Mouse (Mus musculus): ENCODE measurements at regions not wholly inside any gene's neighbourhood (a gene's known extent, or its start where the extent isn't known, plus 50 kb on each side); places are given as distances from the start of the nearest gene placed in this dataset.

DNA sequence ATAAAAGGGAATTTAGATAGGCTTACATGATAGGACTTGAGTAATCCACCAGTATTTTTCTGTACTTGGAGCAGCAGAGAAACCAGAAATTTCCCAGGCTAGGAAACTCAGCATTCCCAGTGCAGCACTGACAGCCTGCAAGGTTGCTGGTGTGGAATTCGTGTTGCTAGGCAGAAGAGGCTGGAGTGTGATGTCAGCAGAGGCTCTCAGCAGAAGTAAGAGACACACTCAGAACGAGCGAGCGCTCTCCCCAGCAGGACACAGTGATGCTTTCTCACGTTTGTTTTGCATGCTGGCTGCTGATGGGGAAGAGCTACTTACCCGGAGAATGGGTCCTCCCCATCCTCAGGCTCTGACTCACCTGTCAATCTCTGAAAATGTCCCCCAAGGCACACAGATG is 104.7 kb downstream of the Dusp6 start:
- no peak for DNase-seq (ENCODE audit: low spot score)

DNA sequence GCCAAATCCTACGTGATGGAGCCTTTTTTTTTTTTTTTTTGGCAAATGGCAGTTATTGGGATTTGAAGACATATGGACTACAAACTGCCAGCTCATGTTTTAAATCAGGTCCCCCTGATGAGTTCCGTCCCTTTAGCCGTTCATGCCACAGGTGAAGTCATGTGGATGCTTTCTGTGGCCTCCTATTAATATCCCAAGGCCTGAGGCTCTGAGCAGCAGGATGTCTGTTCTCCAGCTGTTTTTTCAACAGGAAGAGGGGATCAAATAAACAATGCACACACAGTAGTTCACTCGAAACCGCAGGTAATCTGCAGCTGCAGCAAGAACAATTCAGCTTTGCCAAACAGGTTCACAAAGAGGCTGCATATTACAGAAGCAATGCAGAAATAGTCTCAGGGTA is 112.1 kb downstream of the Dusp6 start:
- no peak for DNase-seq (ENCODE audit: low spot score)

DNA sequence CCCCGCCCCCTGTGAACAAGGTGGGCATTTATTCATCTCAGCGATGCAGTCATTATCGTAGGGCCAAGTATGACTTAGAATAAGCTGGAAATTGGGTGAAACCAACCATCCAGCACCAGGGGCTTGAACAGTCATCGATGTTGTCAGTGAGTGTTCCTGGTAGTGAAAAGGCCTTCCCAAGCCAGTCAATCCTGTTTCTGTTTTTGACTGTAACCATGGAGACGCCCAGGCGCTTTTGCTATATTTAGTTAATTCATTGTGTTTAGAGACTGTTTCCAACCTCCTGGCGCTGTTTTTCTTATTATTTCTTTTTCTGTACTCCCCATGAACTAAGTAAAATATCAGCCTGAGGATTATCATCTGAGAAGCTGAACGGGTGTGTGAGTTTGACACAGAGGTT is 113.4 kb downstream of the Dusp6 start:
- no peak for DNase-seq (ENCODE audit: low spot score)

DNA sequence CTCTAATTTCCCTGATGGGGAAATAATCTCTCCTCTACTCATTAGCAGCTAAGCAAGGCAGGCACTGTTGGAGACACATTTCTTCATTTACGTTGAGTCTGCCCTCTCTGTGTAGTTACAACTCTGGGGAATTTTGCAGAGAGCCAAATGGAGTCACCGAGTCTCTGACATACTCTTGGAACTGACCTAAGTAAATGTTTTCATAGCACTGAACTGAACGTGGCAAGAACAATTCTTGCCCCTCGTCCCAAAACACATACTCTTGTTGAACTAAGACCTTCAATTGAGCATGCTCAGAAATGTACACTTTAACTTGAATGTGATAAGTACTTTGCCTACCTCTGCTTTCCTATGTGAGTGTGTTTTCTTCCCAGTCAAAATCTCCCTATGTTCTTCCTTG is 114.5 kb downstream of the Dusp6 start:
- DNase-seq (ENCODE audit: low spot score): no peak

DNA sequence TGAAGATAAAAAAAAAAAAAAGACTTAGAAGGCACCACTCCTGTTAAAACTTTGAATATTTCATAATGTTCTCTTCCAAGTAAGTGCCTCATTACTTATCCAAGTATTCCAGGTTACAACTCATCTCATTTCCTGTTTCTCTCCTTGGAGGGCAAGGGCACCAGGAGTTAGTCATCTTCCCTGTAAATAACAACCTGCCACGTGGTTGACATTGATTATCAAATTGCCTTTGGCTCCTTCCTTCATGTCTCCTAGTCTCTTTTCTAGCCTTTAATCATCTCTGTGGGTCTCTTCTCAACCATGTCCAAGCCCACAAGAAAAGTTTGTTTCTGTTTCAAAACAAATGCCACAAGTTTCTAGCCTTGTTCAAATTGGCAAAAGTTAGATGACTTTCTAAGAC is 116.1 kb downstream of the Dusp6 start:
- DNase-seq (ENCODE audit: low spot score): no peak

DNA sequence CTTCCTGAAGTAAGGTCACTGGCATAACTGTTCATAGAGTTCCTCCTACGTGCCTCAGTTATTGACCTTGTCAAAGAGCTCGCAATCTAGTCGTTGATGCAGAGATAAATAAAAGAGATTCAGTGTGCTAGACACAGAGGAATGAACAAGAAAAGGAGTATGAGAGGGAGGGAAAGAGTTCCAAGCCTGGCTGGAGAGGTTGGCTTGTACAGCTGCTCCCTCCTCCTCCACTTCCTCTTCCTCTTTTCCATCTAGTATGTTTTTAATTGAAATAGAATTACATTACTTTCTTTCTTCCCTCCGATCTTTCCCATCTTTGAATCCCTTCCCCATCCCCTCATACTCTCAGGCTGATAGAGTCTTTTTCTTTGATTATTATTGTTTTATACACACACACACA is 117.1 kb downstream of the Dusp6 start:
- DNase-seq (ENCODE audit: low spot score): no peak

DNA sequence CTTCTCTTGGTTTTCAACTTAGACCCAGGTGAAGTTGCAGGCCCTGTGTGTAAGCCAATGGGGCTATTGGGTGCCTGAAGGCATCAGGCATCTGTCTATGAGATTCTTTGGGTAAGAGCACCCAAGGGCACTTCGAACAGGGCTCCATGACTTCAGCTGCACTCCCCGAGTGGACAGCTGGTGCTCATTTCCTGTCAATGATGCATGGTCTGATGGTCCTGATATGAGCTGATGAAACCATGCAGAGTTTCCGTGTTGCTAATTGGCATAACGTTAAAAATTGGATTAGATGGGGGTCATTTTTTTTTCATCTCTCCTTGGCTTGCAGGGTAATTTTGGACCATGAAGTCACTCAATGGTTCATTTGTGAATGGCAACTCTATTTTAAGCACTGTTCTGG is 120.0 kb downstream of the Dusp6 start:
- no peak for DNase-seq (ENCODE audit: low spot score)

DNA sequence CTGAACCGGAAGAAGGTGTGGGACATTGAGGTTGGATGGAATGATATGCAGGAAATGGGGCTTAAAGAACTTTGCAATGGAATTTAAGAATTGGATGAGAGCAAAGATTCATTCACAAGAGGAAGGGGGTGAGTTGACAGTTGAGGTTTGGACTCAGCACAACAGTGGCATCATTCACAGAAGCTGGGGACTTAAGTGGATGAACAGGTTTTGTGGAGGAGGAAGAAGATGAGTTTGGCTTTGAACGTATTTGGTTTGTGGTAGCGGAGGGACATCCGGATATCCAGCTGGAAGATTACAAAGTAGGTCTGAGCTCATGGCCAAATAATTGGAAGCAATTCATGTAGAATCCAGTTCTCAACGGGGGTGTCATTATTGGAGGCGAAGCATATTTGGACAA is 121.3 kb downstream of the Dusp6 start:
- DNase-seq (ENCODE audit: low spot score): no peak

DNA sequence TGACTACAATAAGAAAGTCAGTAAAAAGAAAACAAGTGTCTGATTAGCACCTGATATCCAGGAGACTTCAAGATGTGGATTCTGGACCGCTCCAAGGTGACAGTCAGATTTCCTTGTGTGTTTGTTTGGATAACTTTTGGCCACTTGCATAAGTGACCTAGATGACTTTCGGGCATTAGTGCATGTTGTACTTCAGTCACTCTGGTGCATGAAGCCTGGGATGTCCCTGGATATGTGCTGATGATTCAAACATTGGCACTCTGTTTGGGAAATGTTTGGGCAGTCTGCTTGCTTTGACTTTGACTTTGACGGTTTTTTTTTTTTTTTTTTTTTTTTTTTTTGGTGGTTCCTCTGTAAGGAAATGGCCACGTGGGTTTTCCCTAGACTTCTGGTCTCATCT is 121.8 kb downstream of the Dusp6 start:
- no peak for DNase-seq (ENCODE audit: low spot score)

DNA sequence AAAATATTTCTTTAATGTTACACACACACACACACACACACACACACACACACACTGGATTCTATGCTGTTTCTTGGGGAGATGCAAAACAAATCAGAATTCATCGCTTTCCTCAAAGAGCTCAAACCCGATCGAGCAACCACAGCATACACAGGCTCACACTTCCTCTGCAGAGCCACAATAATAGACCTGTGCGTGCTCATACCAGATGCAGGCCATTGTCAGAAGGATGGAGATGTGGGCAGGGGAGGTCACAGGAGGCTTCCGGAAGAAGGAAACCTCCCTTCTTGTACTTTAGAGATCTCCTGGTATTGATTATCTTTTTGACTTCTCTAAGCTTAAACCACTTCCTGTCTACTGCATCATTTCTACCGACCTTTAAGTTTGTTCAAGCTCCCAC is 122.8 kb downstream of the Dusp6 start:
- DNase-seq (ENCODE audit: low spot score): no peak

DNA sequence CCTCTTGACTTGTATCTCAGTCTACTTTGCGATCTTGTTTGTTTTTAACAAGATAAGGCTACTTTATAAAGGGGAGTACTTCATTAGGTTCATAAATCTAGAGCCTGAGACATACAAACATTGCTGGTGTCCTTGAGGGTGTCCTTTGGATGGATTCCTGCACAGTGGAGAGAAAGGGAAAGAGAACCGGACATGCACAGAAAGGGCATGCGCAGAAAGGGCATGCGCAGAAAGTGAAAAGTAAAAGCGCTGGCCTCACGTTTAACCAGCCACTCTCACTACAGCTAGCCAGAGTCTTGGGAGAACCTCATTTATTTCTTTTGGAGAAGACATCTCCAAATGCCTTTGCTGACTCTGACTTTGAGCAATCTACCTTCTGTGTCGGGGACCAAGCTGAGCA is 125.5 kb downstream of the Dusp6 start:
- no peak for DNase-seq (ENCODE audit: low spot score)

DNA sequence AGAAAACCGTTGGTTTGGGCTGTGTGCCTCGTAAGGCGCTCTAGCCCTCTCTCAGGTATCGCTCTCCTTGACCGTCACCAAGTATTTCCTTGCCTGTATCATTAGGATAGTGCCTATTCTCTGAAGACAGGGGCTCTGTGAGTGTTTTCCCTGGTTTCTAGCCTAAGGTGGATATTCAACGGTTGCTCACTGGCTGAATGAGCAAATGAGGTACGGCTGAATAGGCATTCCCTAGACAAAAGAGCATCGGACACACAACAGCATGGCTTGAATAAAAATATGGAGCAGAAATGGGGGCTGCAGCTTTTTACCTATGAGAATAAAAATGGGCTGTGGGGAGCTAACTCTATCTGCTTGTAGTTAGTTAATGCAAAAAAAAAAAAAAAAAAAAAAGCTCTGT is 126.0 kb downstream of the Dusp6 start:
- DNase-seq (ENCODE audit: low spot score): no peak

DNA sequence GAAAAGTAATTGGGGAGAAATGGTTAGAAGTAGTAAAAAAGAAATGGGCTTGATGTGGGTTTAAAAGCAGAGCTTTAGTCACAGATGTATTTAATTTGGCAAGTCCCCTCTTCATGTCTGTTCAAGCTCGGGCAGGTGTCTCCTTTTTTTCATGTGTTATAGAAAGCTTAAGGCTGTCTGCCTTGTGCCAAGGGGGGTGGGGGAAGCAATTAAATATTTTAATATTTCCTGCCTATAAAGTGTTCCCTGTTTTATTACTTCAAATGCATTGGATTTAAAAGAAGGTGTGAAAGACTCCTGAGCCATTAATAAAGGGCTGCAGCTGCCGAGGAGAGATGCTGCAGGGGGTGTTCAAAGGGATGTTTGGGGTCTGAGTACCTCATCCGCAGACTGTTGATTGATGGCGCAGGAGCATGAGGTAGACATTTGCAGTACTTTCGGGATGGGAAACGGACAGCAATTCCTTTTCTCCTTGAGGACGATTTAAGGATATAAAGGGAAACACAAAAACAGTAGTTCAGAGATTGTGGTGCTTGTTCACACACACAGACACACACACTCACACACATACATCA is 127.7 kb downstream of the Dusp6 start:
- DNase-seq (ENCODE audit: low spot score): no peak

DNA sequence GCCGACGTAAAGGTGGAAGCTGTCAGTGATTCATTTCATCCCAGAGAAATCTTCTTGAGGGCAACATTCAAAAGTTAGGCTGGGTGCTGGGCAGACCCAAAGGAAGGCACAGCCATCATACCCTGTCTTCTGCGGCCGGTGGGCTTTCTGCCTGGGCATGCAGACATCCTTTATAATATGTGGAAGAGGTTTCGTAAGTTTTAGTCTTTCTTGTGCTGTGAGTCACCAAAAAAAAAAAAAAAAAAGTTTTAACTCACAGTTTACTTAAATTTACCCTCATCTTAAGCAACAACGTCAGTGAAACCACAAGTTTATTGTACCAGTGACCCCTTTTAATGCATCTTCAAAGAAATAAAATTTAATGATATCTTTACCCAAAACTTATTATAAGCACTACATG is 128.7 kb downstream of the Dusp6 start:
- no peak for DNase-seq (ENCODE audit: low spot score)

DNA sequence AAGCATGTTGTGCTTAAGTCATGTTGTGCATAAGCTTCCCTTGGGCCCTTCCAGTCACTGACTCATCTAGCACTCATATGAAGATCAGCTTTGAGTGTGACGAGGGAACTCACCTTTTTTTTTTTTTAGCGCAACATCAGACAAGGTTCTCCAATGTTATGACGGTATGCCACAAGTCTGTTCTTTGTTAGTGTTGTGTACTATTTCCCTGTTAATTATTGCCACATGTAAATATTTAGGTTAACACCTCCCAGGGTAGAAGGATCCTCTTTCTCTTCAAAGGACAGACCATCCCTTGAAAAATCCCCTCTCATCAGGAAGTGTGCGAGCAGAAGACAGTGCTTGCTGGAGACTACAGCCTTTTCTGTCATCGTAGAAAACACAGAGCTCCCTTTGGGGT is 129.9 kb downstream of the Dusp6 start:
- no peak for DNase-seq (ENCODE audit: low spot score)

DNA sequence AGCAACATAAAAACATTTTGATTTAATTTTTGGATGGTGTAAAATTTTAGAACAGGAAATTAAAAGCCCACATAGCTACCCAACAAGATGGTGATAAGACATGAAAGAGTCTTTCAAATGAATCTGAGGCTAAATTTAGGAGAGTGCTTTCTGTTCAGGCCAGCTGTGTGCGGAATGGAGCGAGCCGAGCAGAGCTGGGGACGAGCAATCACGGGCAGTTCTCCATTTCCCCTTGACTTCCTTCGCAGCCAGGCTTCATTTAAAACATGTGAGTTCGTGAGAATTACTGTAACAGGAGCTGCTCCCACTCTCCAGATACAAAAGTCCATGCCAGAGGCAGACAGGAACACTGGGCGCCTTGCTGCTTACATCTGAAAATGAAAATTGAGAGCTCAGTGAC is 130.5 kb downstream of the Dusp6 start:
- DNase-seq (ENCODE audit: low spot score): peak; percentile 24

DNA sequence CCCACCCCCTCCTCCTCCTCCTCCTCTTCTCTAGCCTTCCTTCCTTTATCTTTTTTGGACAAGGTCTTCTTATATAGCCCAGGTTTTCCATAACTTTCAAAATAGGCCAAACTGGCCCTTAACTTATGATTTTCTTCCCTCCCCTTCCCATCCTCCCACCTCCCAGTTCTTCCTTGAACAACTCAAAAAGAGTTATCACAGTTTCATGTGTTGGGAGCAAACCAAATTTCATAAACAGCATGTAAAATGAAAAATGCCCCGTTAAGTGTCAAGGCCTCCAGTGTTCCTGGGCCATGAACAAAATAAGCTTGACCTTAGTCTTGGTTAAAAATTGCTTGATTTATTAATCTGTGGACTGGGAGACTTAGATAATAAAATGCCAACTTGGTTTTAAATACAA is 132.4 kb downstream of the Dusp6 start:
- no peak for DNase-seq (ENCODE audit: low spot score)

DNA sequence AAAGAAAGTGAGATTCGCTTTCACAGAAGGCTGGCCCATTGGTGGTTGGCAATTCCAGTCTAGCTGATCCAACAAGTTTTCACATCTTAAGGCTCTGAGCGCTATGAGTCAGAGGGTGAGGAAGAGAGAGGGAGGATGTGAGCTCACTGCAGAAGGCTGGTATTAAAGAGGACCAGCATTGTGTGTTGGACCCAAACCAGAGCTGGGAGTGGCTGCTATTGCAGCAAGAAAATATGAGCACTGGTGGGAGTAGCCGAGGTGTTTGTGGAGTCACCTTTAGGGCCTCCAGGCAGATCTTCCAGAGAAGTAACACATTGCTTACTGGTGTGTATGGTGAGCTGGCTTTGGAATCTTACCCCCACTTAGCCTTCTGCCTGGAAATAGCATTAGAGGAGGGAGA is 133.6 kb downstream of the Dusp6 start:
- no peak for DNase-seq (ENCODE audit: low spot score)

DNA sequence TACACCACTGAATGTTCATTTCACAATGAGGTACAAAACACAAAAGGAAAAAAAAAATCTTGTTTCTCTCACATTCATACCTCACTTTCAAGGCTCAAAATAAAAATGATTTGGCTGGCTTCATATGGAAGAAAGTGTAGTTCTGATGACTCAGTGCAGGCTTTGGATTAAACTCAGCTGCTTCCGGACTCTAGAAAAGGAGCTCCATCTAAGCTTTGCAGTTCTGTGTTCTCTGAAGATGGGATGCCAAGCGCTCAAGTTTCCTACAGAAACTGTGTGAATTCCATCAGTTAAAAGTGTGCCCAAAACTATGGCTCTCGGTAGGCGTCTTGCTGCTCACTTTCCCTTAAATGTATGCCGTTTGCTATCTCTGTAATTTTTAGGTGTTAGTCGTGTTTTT is 137.0 kb downstream of the Dusp6 start:
- no peak for DNase-seq (ENCODE audit: low spot score)

DNA sequence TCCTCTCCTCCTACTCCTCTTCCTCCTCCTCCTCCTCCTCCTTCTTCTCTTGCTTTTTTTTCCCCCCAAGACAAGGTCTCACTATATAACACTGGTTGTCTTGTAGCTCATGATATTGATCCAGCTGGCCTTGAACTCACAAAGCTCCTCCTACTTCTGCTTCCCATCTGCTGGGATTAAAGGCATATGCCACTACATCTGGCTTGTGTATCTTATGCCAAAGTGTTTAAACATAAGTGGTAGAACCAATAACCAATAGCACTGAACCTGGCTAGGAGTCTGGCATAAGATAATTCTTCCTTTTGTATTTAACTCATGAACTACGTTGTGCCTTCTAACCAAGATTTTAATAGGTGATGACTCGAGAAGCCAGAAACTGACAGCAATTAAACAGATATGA is 143.7 kb downstream of the Dusp6 start:
- DNase-seq (ENCODE audit: low spot score): peak; percentile 44

DNA sequence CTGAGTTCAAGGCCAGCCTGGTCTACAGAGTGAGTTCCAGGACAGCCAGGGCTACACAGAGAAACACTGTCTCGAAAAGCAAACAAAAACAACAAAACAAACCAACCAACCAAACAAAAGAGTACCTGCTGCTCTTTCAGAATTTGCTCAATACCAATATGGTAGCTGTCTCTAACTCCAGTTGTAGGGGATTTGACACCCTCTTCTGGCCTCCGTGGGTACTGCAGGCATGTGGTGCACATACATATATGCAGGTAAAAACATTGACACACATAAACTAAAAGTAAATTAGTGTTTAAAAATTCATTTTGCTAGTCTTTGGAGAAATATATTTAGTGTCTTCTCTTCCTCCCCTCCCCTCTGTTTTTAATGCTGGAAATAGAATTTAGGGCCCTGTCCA is 145.8 kb downstream of the Dusp6 start:
- DNase-seq (ENCODE audit: low spot score): no peak

DNA sequence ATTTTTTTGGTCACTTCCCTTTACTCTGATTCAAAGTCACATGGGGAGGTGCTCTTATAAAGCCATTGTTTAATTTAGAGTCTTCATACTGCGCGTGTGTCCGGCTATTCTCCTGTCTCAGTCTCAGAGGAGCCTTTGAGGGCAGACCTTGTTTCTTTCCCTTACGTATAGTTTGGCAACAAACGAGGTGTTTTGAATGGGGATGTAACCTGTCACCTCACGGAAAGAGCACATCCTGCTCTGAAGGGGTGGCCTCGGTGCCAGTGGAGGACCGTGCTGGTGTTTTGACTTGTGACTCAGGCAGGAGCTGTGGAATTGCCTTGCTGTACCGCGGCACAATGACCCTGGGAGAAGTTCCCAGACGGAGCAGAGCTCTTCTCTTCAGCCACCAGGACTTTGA is 146.7 kb downstream of the Dusp6 start:
- DNase-seq (ENCODE audit: low spot score): no peak

DNA sequence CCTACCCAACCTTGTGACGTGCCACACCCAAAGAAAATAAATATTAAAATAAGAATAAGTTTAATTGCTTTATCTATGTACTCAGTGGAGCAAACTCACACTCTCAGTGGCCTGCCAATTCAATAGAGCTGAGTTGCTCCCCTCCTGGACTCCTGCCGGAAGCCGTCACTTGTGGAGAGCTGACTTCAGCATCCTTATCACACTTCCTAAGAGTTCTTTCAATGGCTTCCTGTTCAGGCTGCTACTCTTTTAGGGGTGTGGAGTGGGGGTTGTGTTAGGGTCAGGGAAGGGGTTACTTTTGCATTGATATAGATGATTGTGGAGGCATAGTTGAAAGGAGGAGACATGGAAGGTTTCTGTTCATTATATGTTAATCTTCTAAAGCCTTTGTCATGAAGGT is 147.7 kb downstream of the Dusp6 start:
- no peak for DNase-seq (ENCODE audit: low spot score)

DNA sequence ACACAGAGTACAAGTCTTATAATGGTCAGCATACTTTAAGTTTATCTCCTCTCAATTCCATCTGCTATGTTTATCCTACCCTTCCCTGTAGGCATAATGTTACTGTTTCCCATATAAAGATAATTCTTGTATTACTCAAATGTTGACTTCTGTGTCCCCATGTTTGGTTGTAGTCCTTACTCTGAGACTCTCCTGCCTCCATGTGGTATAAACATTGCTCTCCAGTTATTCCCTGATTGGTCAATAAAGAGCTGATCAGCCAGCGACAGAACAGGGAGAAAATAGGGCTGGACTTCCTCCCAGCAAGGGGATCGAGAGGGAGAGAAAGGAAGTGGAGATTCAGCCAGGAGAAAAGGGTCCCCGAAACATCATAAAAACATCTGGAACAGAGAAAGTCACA is 150.4 kb downstream of the Dusp6 start:
- no peak for DNase-seq (ENCODE audit: low spot score)

DNA sequence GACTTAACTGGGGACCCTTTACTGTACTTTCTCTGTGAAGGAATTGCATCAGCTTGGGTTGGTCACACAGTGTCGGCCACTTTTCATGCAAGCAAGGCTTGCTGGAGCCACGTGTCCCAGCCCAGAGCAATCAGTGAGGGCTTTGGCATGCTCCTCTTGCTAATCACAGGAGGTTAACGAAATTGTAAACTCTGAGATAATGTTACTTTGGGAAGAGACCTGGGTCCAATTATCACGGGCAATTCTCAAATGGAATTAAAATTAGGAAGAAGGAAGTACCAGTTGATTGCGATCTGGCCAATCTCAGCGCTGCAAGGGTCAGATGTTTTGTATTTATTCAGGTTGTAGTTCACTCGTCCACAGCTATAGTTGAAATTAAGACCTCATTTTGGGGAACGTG is 153.2 kb downstream of the Dusp6 start:
- DNase-seq (ENCODE audit: low spot score): no peak

Measured in layer of hippocampus, adult 9-10 months (tissue).